Mouse (Mus musculus): ENCODE data around the gene Twsg1. TPM values are rescaled to one million over a fixed set of nuclear protein-coding genes. Genes with fewer than 3 reads are reported as not detected.

Twsg1 gene
- total RNA-seq, 1 experiment from 2014 or later: 106 TPM

- DNase-seq: no peak
These were observed 19.5 kb downstream of the Twsg1 start for GRCm38 (mm10) chr17:65931525-65931924.

GRCm38 (mm10) chr17:65930960-65931359, 20.1 kb downstream of the Twsg1 start:
- DNase-seq: peak; percentile 21

- DNase-seq: no peak
These were observed 20.7 kb downstream of the Twsg1 start for GRCm38 (mm10) chr17:65930158-65930826.

- DNase-seq: no peak
These were observed 21.6 kb downstream of the Twsg1 start for GRCm38 (mm10) chr17:65929319-65929978.

GRCm38 (mm10) chr17:65927077-65927476, 23.9 kb downstream of the Twsg1 start:
- no peak for DNase-seq

GRCm38 (mm10) chr17:65924218-65924617, 26.8 kb downstream of the Twsg1 start:
- DNase-seq: no peak

- no peak for DNase-seq
These were observed 29.1 kb downstream of the Twsg1 start for GRCm38 (mm10) chr17:65921975-65922374.

GRCm38 (mm10) chr17:65919235-65919634, 31.8 kb downstream of the Twsg1 start:
- no peak for DNase-seq

GRCm38 (mm10) chr17:65916135-65916668, 34.8 kb downstream of the Twsg1 start:
- DNase-seq: peak; percentile 70

GRCm38 (mm10) chr17:65914083-65914482, 36.9 kb downstream of the Twsg1 start:
- DNase-seq: no peak

GRCm38 (mm10) chr17:65912202-65912601, 38.8 kb downstream of the Twsg1 start:
- DNase-seq: no peak

GRCm38 (mm10) chr17:65911285-65912069, 39.5 kb downstream of the Twsg1 start:
- no peak for DNase-seq

- no peak for DNase-seq
These were observed 42.8 kb downstream of the Twsg1 start for GRCm38 (mm10) chr17:65908270-65908669.

- DNase-seq: no peak
These were observed 44.1 kb downstream of the Twsg1 start for GRCm38 (mm10) chr17:65906895-65907401.

- DNase-seq: no peak
These were observed 44.6 kb downstream of the Twsg1 start for GRCm38 (mm10) chr17:65906313-65906894.

- no peak for DNase-seq
These were observed 45.8 kb downstream of the Twsg1 start for GRCm38 (mm10) chr17:65905241-65905640.

GRCm38 (mm10) chr17:65903826-65904225, 47.2 kb downstream of the Twsg1 start:
- no peak for DNase-seq

- no peak for DNase-seq
These were observed 48.0 kb downstream of the Twsg1 start for GRCm38 (mm10) chr17:65903011-65903410.

- DNase-seq: no peak
These were observed 48.7 kb downstream of the Twsg1 start for GRCm38 (mm10) chr17:65902281-65902680.

- no peak for DNase-seq
These were observed 55.0 kb downstream of the Twsg1 start for GRCm38 (mm10) chr17:65896016-65896415.

- no peak for DNase-seq
These were observed 61.5 kb downstream of the Twsg1 start for GRCm38 (mm10) chr17:65889476-65889875.

- DNase-seq: no peak
These were observed 64.5 kb downstream of the Twsg1 start for GRCm38 (mm10) chr17:65886571-65886970.
